Mouse (Mus musculus) C2C12 (cell line): ENCODE measurements around the gene Scgb2b20. TPM values are rescaled to one million over a fixed set of nuclear protein-coding genes. Genes with fewer than 3 reads are reported as not detected.
"Not testable (repeated sequence)": the region's sequence is repeated elsewhere in the genome, so short reads cannot be mapped to it uniquely, and the experiment has no call there.

Experiments used
- H3K27me3 ChIP-seq: one replicate; pipeline ENCODE4 v1.6.1; 2011; ENCODE audit not compliant: control insufficient read depth, insufficient read depth, insufficient read length
- H3K36me3 ChIP-seq: one replicate; pipeline ENCODE4 v1.6.1; 2011; ENCODE audit not compliant: control insufficient read depth, insufficient read depth
- H3K4me3 ChIP-seq: one replicate; pipeline ENCODE4 v1.5.1; 2011; ENCODE audit warnings: mild to moderate bottlenecking, control low read depth; ENCODE audit not compliant: poor library complexity, insufficient read depth, severe bottlenecking
- H3K79me2 ChIP-seq: one replicate; pipeline ENCODE4 v1.6.1; 2011; ENCODE audit not compliant: control insufficient read depth, insufficient read depth
- H3K79me3 ChIP-seq: one replicate; pipeline ENCODE4 v1.6.1; 2011; ENCODE audit warnings: low read depth, control low read depth
- H3ac ChIP-seq: one replicate; pipeline ENCODE3; 2011; ENCODE audit warnings: low read depth; ENCODE audit not compliant: control insufficient read depth, insufficient read length
- CEBPB ChIP-seq: IDR thresholded peaks from one replicate; pipeline ENCODE4 v1.6.1; 2011; ENCODE audit warnings: low read depth, mild to moderate bottlenecking, control low read depth, moderate library complexity
- CTCF ChIP-seq: IDR thresholded peaks from one replicate; pipeline ENCODE4 v1.5.1; 2011; ENCODE audit not compliant: control insufficient read depth, insufficient read depth, insufficient read length
- FOSL1 ChIP-seq: IDR thresholded peaks from one replicate; pipeline ENCODE4 v1.8.0; 2011; ENCODE audit warnings: mild to moderate bottlenecking, low read length; ENCODE audit not compliant: poor library complexity, insufficient read depth, severe bottlenecking
- MAX ChIP-seq: IDR thresholded peaks from one replicate; pipeline ENCODE4 v1.6.1; 2011; ENCODE audit warnings: mild to moderate bottlenecking, control low read depth
- MYOD1 ChIP-seq: IDR thresholded peaks from one replicate; pipeline ENCODE4 v1.6.1; 2011; ENCODE audit warnings: low read depth; ENCODE audit not compliant: control insufficient read depth, insufficient read length
- MYOG ChIP-seq: IDR thresholded peaks from one replicate; pipeline ENCODE4 v1.6.1; 2011; ENCODE audit not compliant: control insufficient read depth, insufficient read length; ENCODE audit errors: extremely low read depth
- USF1 ChIP-seq: IDR thresholded peaks from one replicate; pipeline ENCODE4 v1.6.1; 2011; ENCODE audit warnings: low read depth, mild to moderate bottlenecking, control low read depth, moderate library complexity
- long read RNA-seq, 2 experiments: library from polyadenylated mRNA; unstranded; transcript quantifications; one replicate each; pipeline ENCODE4 v2.0.0; 2019 to 2020
- polyA plus RNA-seq: library from polyadenylated mRNA; unstranded; fragments of >200 nt; fragmentation: generic; extraction: Trizol; gene quantifications from one replicate; pipeline ENCODE4 v1.2.1, GENCODE M21; 2012; ENCODE audit warnings: missing spikeins

Gene Scgb2b20
- not detected for polyA plus RNA-seq
- long read RNA-seq, experiment 1: 0 reads
- long read RNA-seq, experiment 2: 0 reads

- H3K79me2 ChIP-seq, H3K4me3 ChIP-seq, H3K79me3 ChIP-seq, H3K27me3 ChIP-seq, H3K36me3 ChIP-seq, H3ac ChIP-seq: not testable (repeated sequence)
Measured at GRCm38 (mm10) chr7:33366222-33366621, at the start of gene Scgb2b20. TSS of gene Scgb2b20 (minus strand) at chr7:33366322.

GRCm38 (mm10) chr7:33409681-33410080 lies 43.6 kb upstream of the Scgb2b20 start:
- not testable (repeated sequence) for H3K79me2 ChIP-seq, H3K4me3 ChIP-seq, H3K36me3 ChIP-seq, H3K27me3 ChIP-seq, H3K79me3 ChIP-seq, H3ac ChIP-seq

- H3K79me2 ChIP-seq: no peaks in the 10 kb centered on the region
- H3K79me3 ChIP-seq: no peaks in the 10 kb centered on the region
- no peak for TF ChIP-seq USF1
- TF ChIP-seq CEBPB: no peak
- TF ChIP-seq FOSL1: no peak
- no peak for TF ChIP-seq MAX
- TF ChIP-seq CTCF: no peak
- TF ChIP-seq MYOD1: no peak
- TF ChIP-seq MYOG: no peak
- H3K27me3 ChIP-seq: no peaks in the 10 kb centered on the region
- H3ac ChIP-seq: no peak overlapping the region
- H3K4me3 ChIP-seq: no peak overlapping the region
- no peaks in the 10 kb centered on the region for H3K36me3 ChIP-seq
Measured at GRCm38 (mm10) chr7:33401650-33402049, 35.5 kb upstream of the Scgb2b20 start.

- not testable (repeated sequence) for H3K79me2 ChIP-seq, H3K79me3 ChIP-seq, H3K36me3 ChIP-seq, H3K27me3 ChIP-seq, H3ac ChIP-seq, H3K4me3 ChIP-seq
Measured at GRCm38 (mm10) chr7:33399749-33400148, 33.6 kb upstream of the Scgb2b20 start.

- not testable (repeated sequence) for H3K36me3 ChIP-seq, H3K4me3 ChIP-seq, H3ac ChIP-seq, H3K27me3 ChIP-seq, H3K79me2 ChIP-seq, H3K79me3 ChIP-seq
Measured at GRCm38 (mm10) chr7:33372934-33373333, 6.8 kb upstream of the Scgb2b20 start, which contains the start of gene Scgb1b20. TSS of gene Scgb1b20 (plus strand) at chr7:33373234.

Other genes starting within 250 kb of the Scgb2b20 start
- gene Scgb2b18, start 192.5 kb downstream of the Scgb2b20 start, polyA plus RNA-seq: not detected
- gene Scgb1b18, start 180.8 kb downstream of the Scgb2b20 start, polyA plus RNA-seq: not detected
- gene Scgb2b19, start 86.0 kb downstream of the Scgb2b20 start, polyA plus RNA-seq: not detected
- not detected for gene Scgb1b19, start 79.0 kb downstream of the Scgb2b20 start, polyA plus RNA-seq
- gene Scgb1b20, start 6.9 kb upstream of the Scgb2b20 start, polyA plus RNA-seq: not detected
- not detected for gene Scgb2b21, start 154.1 kb upstream of the Scgb2b20 start, polyA plus RNA-seq